Mouse (Mus musculus): ENCODE data around the gene Efcab14.

Efcab14 gene

DNA sequence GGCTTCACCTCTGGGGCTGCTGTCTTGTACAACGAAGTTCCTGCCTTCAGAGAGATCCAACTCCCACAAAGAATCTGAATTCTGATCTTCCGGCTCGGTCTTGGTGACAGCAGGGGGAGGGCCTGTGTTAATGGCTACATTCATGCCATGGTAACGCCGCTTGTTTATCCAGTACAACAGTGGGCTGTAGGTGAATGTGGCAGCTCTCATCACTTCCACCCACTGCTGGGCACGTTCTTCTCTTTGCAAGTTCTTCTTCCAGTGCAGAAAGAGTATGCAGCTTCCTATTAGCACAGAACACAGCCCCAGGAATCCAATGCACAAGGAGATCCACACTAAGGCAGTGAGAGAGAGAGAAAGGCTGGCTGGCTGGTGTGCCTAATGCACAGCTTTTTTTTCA, 42.7 kb downstream of the Efcab14 start:
- DNase-seq, result no peak

DNA sequence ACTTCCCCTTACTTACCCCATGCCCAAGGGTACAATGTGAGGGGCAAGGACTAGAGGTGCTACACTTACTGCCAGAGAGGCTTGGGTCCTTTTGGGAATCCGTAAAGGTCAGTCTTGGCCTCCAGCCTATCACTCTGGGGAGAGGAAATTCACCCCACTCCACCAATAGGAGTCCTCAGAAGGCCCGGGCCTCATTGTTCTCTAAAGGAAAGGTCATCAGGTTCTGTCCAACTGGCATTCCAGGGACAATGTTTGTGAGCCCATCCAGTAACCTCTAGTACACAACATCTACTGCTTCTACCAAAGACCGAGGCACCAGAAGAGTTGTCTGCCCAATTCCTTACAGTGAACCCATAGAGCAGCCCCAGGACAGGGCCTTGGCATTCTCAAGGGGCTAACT, 43.4 kb downstream of the Efcab14 start, which contains the start of gene Tex38:
Gene Tex38 (minus strand): TSS at position 101 of the 400 bp plus-strand sequence.
- DNase-seq, result no peak

DNA sequence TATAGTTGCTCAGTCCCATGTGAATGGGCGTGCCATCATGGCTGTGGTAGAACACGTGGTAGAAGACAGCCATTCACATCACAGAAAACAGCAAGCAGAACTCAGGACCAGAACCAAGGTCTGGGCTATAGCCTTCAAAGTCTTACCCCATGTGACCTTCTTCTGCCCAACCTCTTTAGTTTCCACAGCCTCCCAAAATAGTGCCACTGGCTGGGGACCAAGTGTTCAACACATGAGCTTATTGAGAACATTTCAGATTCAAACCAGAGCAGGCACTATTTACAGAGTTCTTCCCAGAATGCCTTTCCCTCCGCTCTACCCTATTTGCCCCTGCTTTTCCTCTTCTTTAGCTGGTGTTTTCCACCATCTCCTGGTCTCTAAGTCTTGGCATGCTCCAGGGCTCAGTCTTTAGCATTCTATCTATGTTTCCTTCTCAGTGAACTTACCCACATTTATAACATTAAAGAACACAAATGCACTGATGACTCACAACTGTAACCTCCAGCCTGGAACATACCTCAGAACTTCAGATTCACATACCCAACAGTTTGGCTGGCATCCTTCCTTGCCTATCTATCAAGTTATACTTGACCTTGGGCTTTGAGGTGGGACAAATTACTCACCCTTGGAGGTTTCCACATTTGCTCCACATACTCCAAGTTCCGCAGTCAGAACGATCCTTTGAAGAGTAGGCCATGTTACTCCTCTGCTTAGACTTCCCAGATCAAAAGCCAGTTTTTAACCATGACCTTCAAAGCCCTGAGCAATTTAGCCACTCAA, 44.7 kb downstream of the Efcab14 start:
- DNase-seq, result no peak

DNA sequence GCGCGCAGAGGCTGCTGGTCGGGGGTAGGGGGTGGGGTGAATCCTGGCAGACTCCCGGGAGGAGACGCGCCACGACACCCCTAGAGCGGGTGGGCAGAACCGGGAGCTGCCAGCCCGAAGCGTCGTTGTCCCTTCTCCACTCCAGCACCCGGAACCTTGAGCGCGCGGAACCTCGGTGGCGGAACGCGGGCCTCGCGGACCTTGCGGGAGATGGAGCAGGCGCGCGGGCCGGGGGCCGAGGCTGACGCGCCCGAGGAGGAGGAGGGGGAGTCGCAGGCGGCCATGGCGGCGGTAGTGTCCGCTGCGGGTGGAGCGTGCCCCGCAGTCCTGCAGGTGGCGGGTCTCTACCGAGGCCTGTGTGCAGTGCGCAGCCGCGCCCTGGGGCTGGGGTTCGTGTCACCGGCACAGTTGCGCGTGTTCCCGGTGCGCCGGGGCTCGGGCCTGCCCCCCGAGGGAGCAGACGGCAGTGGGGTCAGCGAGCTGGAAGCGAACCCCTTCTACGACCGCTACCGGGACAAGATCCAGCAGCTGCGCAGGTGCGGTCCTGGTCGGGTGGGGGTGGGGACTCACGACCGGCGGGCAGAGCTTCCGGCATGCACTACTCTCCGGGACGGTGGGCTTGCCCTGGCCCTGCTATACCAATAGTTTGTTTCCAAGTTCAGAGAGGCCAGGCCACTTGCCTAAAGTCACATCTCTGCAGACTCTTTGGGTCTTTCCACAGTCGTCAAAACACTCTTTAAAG, 47.4 kb downstream of the Efcab14 start, which contains the start of gene Atpaf1:
Gene Atpaf1 (plus strand): TSS at position 44 of the 742 bp plus-strand sequence.
- peak; percentile 85 for DNase-seq

DNA sequence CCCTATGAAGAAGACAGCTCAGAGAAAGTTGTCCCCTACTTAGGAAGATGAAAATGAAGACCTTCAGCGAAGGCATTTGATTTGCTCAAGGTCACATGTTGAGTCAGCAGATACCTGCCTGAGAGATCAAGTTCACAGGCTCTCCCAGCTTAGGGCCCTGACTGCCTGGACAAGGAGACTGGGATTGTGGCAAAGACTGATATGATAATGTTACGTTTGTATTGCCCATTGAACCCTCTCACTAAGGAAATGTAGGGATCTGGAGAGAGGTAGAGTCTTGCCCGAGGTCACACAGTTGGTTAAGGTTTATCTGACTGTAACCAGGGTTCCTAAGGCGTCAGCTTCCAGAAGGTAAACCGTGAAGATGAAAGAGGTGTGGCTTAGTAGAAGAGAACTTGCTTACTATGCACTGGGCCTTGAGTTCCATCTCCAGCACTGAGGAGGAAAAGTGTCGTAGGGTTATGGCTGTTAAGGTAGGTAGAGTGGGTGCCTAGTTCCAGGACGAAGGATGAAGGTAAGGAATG, 48.0 kb downstream of the Efcab14 start:
- no peak for DNase-seq

DNA sequence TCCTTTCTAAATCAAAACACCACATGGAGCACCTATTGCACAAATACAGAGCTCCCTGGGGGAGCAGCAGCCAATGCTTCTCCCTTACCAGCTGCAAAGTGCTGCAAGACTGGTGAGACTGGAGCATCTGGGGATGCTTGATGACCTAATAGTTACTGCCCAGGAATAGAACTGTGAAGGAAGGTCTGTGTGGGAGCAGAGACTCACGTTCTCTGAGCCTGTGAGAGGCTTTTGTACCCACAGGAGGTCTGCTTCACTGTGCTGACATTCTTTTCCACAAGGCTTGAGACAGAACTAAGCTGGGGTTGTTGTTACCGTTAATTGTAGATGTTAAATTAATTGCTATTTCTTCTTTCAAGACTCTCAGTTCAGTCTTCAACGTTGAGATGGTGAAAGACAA, 53.3 kb downstream of the Efcab14 start:
- DNase-seq, result no peak

DNA sequence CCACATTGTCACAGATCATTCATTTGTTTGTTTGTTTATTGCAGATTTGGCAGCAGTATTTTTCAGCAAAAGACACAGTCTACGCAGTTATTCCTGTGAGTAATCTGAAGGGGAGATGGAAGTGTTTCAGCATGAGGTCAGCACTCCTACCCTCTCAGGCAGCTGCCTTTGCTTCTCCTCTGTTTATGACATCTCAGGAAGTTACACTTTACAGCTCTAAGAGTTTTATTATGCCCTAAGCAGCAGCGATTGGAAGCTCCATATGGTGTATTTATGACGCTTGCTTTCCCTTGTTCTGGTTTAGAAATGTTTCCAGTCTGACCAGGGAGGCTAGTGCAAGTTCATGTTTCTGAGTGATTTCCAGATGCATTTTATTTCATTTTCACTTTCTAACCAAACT, 57.8 kb downstream of the Efcab14 start:
- DNase-seq, result no peak

DNA sequence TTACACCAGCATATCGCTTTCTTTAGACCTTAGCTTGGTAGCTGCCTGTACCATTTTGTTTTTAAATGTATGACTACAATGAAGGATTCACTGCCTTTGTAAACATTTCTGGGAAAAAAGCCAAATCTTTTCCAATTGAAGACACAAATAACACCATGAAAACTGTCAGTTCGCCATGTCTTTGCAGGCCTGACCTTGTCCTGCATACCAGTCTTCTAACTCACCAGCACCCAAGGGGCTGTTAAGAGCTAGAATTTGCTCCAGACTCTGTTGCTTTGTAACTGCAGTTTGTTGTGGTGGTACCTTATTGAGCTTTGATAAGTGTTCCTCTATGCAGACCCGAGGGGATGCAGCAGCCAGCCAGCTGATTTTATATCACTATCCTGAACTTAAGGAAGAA, 62.4 kb downstream of the Efcab14 start:
- no peak for DNase-seq

DNA sequence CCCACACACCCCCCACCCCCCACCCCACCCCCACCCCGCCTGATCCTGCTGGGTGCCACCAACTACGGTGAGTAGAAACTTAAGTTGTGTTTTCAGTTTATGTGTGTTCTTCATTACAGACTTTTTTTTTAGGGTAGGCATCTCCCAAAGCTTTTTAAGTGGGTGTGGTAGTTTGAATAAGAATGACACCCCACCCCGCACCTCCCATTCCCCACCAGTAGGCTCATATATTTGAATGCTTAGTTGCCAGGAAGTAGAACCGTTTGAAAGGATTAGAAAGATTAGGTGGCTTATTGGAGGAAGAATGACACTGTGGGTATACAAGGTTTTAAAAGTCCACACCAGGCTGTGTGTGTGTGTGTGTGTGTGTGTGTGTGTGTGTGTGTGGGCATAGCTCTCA, 74.8 kb downstream of the Efcab14 start:
- DNase-seq, result no peak

DNA sequence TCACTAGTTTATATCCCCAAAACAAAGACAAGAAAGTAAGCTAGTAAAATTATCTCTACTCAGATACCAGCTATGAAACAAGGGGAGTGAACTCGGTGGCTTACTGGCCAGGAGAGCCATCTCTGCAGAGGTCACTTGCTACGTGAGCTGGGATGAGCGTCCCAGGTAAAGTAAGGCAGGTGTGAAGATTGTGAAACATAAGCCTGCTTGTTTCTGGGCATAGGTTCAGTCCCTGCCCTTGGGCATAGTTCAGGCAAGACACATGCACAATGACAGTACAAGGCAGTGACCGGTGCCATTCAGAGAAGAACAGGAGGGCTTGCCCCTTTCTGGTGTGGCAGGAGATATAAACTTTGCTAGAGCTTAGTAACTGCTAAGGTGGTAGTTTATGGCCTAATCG, 78.1 kb downstream of the Efcab14 start:
- DNase-seq, result no peak

DNA sequence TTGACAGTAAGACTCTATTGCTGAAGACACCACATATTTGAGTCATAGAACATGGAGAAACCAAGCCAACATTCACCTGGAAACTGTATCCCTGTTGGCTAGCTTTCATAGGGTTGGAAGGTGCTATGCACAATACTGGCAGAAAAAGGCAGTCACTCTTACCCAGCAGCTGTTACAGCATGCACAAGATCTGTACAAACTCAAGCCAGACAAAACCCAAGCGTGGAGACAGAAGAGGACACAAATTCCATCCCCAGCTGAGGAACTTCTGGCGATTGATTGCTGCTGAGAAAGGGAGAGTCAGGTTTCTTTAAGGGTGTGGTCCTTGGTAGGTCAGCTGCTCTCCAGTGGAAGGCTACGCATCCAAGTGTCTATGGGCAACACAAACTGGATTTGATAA, 82.7 kb downstream of the Efcab14 start:
- no peak for DNase-seq

DNA sequence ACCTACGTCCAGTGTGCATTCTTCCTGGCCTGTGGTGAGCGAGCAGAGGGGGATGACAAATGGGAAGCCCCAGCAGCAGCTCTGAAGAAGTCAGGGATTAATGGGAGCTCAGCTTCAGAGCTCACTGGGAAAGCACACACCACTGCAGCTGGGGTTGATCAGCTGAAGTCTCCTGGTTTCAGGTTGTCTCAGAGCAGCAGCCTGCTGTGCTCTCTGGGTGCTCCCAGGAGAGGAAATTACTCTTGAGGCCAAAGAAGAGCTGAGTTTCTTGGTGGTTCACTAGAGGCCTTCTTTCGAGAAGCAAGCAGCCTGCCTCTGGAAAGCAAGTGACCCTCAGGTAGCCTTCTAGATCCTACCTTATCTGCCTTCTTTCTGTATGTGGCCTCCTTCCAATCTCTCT, 83.4 kb downstream of the Efcab14 start:
- DNase-seq, result no peak

DNA sequence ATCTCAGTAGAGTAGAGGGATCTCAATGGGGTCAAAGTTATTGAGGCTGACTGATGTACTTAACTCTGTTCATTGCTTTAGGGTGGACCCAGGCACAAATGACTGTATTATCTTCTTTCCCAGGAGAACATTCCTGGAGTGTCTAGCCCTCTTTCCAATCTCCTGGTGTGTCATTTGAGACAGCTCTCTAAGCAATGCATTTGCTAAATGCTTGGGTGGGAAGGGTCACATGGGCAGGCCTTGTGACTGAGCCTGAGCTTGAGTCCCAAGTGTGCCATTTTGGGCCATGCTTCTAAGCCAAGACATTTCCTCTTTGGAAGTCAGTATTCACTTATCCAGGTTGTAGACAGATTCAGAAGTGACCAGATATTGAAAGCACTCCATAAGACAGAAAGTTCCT, 83.9 kb downstream of the Efcab14 start:
- DNase-seq, result no peak

DNA sequence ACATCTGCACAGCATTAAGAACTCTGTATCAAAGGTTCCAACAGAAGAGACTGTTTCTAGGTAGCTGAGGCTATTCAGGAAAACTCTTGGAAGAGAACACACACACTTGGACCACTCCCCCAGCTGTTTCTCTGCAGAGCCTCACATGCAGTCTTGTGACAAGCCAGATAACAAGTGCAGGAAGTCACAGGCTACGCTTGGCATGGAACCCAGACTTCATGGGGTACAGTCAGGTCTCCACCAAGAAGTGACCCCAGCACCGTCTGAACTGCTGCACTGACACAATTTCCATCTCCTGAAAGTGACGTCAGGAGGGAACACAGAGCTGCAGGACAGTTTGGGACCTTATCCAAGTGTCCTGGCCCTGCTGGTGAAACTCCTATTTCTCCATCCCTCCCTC, 84.4 kb downstream of the Efcab14 start:
- no peak for DNase-seq

DNA sequence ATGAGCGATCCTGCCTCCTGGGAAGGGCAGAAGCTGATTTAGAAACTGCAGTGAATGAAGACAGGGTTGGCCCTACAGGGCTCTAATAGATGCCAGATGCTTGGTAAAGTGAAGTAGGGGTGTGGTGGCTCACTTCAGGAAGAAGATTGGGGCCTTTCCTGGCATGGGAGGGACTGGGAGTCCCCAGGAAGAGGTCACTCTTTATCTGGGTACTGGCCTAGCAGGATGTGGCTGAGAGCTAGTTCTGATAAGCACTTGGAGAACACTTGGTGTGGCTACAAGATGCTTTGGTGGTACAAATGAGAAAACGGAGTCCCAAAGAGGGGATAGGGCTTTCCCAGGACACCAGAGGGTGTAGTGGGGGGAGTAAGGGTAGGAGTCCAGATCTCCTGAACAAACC, 86.6 kb downstream of the Efcab14 start:
- DNase-seq, result no peak

DNA sequence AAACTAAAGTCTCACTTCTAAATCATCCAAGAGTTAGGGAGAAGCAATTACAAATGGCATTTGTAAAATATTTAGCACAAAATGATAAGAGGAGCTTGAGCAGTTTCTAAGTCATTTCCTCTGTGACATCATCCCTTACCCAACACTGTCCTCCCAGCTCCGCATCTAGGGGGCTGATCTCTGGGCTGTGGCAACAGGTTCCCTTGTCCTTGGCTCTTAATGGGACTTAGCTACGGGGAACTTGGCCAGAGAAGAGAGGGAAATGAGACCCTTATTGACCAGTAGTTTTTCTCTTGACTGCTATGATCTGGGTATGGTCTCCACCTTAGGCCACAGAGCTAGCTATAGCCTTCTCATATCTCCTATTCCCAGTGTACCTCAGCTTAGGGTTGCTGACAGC, 87.7 kb downstream of the Efcab14 start:
- DNase-seq, result no peak
